Mouse (Mus musculus) liver, embryonic 14.5 days (tissue): ENCODE measurements around the gene Ebna1bp2. TPM values are rescaled to one million over a fixed set of nuclear protein-coding genes. Genes with fewer than 3 reads are reported as not detected.

Source experiments
- ATAC-seq: fragments of 200-750 bp; cut with Nextera tagmentation; 2 replicates; pipeline ENCODE4 v1.8.0; 2017; ENCODE audit warnings: moderate number of reproducible peaks, mild to moderate bottlenecking, moderate library complexity; ENCODE audit not compliant: insufficient read depth
- DNase-seq, 3 experiments: peaks; one replicate each; pipeline ENCODE4 v3.0.0-alpha.2; 2012 to 2013; ENCODE audit warnings: low read depth in 3 of 3, low spot score in 3 of 3
- H3K27ac ChIP-seq: fragments of 300-500 bp; sonication (generic); 2 replicates; pipeline ENCODE4 v1.5.1; 2014; ENCODE audit warnings: moderate library complexity, mild to moderate bottlenecking, control low read depth, inconsistent platforms
- H3K27me3 ChIP-seq: fragments of 300-500 bp; sonication (generic); 2 replicates; pipeline ENCODE4 v1.6.1; 2014; ENCODE audit warnings: mild to moderate bottlenecking, low read length, moderate library complexity; ENCODE audit not compliant: control insufficient read depth, insufficient read depth
- H3K36me3 ChIP-seq: fragments of 300-500 bp; sonication (generic); replicated peaks from 2 replicates; pipeline ENCODE4 v1.6.1; 2014; ENCODE audit warnings: low read depth; ENCODE audit not compliant: control insufficient read depth, insufficient read depth
- H3K4me1 ChIP-seq, 2 experiments: fragments of 200-500 bp in 1 of 2; fragments of 300-500 bp in 1 of 2; sonication (generic) in 1 of 2; replicated peaks; 2 replicates each; pipeline ENCODE4 v1.6.1; 2012 to 2014; ENCODE audit warnings: antibody characterized with exemption in 1 of 2, inconsistent platforms in 1 of 2, low read length in 1 of 2; ENCODE audit not compliant: control insufficient read depth in 2 of 2, insufficient read depth in 2 of 2
- H3K4me2 ChIP-seq: fragments of 300-500 bp; sonication (generic); 2 replicates; pipeline ENCODE4 v1.6.1; 2014; ENCODE audit warnings: low read depth, mild to moderate bottlenecking, control low read depth, moderate library complexity
- H3K4me3 ChIP-seq, 2 experiments: fragments of 200-500 bp in 1 of 2; fragments of 300-500 bp in 1 of 2; sonication (generic) in 1 of 2; 2 replicates each; pipeline ENCODE4 v1.5.1; 2012 to 2014; ENCODE audit warnings: low read depth in 2 of 2, low read length in 2 of 2, mild to moderate bottlenecking in 2 of 2, control low read depth in 1 of 2, inconsistent platforms in 1 of 2, moderate library complexity in 1 of 2; ENCODE audit not compliant: insufficient read depth in 1 of 2
- H3K9ac ChIP-seq: fragments of 300-500 bp; sonication (generic); replicated peaks from 2 replicates; pipeline ENCODE4 v1.6.1; 2014; ENCODE audit warnings: mild to moderate bottlenecking, control low read depth, moderate library complexity
- H3K9me3 ChIP-seq: fragments of 300-500 bp; sonication (generic); 2 replicates; pipeline ENCODE4 v1.6.1; 2016; ENCODE audit warnings: low read length, mixed read lengths; ENCODE audit not compliant: control insufficient read depth
- CTCF ChIP-seq: IDR thresholded peaks from 2 replicates; pipeline ENCODE4 v1.5.1; 2016; ENCODE audit warnings: antibody characterized with exemption, low read depth, control low read depth
- EP300 ChIP-seq: IDR thresholded peaks from 2 replicates; pipeline ENCODE4 v1.6.1; 2016; ENCODE audit warnings: antibody characterized with exemption, low read depth
- WGBS: fragments of 180-500 bp; shearing (Covaris S2); extraction: QIAGEN DNeasy Blood & Tissue Kit; methylation state at CpG from one replicate; pipeline ENCODE4 v1.1.7; 2014; ENCODE audit not compliant: insufficient replicate concordance; 5-methylcytosine and 5-hydroxymethylcytosine counted together
- polyA plus RNA-seq, 2 experiments: library from polyadenylated mRNA; depleted of rRNA in 1 of 2; stranded (reverse) in 1 of 2; unstranded in 1 of 2; fragments of >200 nt; fragmentation: Nextera tagmentation in 1 of 2; extraction: Ambion mirVana in 1 of 2; gene quantifications; 2 replicates each; pipeline versions ENCODE4 v1.2.1 to v1.2.3; 2012 to 2014

Ebna1bp2 gene
- polyA plus RNA-seq (2012; rRNA removed): 27.7 and 60.2 TPM in 2 replicates
- polyA plus RNA-seq (2014; fragmentation: Nextera tagmentation; extraction: Ambion mirVana): 92.2 and 95.0 TPM in 2 replicates

DNA sequence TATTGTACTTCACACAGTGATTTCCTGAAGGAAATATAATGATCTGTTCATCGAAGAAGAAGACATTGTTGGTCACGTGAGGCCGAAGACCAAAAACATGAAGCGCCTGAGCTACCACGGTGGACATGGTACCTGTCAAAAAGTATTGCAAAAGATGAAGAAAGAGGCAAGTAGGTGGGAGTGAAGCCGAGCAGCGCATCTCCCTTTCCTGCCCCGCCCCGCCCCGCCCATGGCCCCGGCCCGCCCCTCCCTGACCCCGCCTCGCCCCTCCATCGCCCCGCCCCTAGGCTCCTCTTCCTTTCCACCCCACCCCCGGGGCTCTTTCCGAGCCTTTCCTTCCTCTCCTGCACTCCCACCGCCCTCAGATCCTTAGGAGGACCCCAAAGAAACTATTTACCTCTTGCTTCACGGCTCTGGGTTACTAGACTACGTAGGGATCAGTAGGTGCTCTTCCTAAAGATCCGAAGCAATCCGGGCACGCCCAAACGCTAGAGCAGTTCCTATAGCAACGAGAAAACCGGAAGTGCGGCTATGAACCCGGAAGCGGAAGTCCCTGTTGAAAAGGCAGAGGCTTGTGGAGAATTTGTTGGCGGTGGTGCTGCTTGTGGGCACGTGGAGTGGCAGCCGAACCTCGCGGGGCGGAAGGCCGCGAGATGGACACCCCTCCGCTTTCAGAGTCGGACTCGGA, at the start of gene Ebna1bp2, which contains the start of gene Cfap57:
TSS of gene Ebna1bp2 (plus strand) at position 521 of the 688 bp plus-strand sequence.
TSS of gene Cfap57 (minus strand) at position 499 of the 688 bp plus-strand sequence.
- Histone ChIP-seq H3K4me1 (peaks cover 7 to 12% of the 10 kb centered on the region in 2 experiments; a peak in 3 of 4 replicates), H3K27me3 (no peaks in the 10 kb centered on the region), H3K36me3 (peaks cover 16% of the 10 kb centered on the region), H3K4me3 (peak within 1 kb of the TSS; percentile 73 to 78), H3K27ac (no peak within 1 kb of the TSS), H3K4me2 (peak within 1 kb of the TSS; percentile 84), H3K9me3 (no peaks in the 10 kb centered on the region), H3K9ac (peak within 1 kb of the TSS; percentile 74)
- TF ChIP-seq CTCF (no peak), EP300 (no peak)
- WGBS: 1% methylated on average over 35 of the region's 41 CpGs
- peak; percentile 90 to 94 (median 90) for DNase-seq
- peak; percentile 92 for ATAC-seq

- TF ChIP-seq CTCF (no peak), EP300 (no peak)
- Histone ChIP-seq H3K36me3 (no peaks in the 10 kb centered on the region), H3K4me3 (no peak overlapping the region), H3K27me3 (no peaks in the 10 kb centered on the region; the same call in 1 of the 2 replicates), H3K9ac (no peak overlapping the region), H3K27ac (no peak overlapping the region), H3K4me1 (peaks cover 8 to 40% of the 10 kb centered on the region in 2 experiments), H3K4me2 (no peak overlapping the region), H3K9me3 (no peaks in the 10 kb centered on the region)
- 60% methylated on average over 15 of the region's 15 CpGs for WGBS
- ATAC-seq (no peak), DNase-seq (no peak)
Observed at GRCm38 (mm10) chr4:118571441-118571840, 49.2 kb upstream of the Ebna1bp2 start.

DNA sequence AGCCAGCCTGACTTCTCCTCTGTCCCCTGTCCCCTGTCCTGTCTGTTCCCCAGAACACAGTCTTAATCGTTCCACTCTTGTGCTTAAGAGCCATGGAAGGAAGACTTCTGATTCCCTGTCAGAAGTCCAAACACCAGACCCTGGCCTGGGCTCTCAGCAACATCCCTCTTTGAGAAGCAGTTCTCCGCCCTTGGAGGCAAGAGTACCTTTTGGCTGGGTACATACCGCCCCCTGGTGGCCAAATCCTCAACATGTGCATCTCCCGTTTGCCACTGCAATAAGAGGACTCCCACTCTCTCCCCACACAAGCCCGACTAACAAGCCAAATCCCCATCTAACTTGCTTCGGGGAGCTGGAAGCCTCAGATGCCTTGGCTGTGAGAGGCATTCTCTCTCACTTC, 44.5 kb upstream of the Ebna1bp2 start:
- no peak overlapping the region for H3K27ac ChIP-seq
- H3K4me3 ChIP-seq: no peak overlapping the region
- no peaks in the 10 kb centered on the region for H3K9me3 ChIP-seq
- no peak overlapping the region for H3K4me2 ChIP-seq
- no peaks in the 10 kb centered on the region for H3K4me1 ChIP-seq
- peak; percentile 49 to 60 (median 55) for DNase-seq
- H3K9ac ChIP-seq: no peak overlapping the region
- no peaks in the 10 kb centered on the region; the same call in 1 of the 2 replicates for H3K27me3 ChIP-seq
- 6% methylated on average over 6 of the region's 6 CpGs for WGBS
- ATAC-seq: no peak
- H3K36me3 ChIP-seq: no peaks in the 10 kb centered on the region
- no peak for TF ChIP-seq EP300
- peak; percentile 94 for TF ChIP-seq CTCF

DNA sequence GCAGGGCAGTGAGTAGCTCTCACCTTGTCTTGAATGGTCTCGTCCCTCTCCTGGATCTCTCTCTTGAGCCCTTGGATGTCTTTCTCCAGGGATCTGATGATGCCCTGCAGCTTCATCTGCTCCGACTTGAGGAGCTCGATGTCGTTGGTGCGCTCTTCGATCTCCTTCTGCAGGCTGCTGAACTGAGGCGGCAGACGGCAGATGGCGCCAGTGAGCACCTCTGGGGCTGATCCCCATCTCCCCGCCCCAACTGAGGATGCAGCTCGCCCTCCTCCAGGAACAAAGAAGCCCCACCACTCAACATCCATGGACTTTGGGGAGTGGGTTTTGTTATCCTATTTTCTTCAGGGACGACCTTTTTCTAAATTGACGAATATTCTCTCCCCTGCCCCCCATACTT, 41.3 kb upstream of the Ebna1bp2 start:
- peak; percentile 76 for TF ChIP-seq CTCF
- TF ChIP-seq EP300: no peak
- Histone ChIP-seq H3K4me2 (no peak overlapping the region), H3K9ac (no peak overlapping the region), H3K4me1 (no peaks in the 10 kb centered on the region), H3K27me3 (no peaks in the 10 kb centered on the region), H3K4me3 (no peak overlapping the region), H3K36me3 (no peaks in the 10 kb centered on the region), H3K27ac (no peak overlapping the region), H3K9me3 (no peaks in the 10 kb centered on the region)
- DNase-seq (no peak), ATAC-seq (no peak)
- 46% methylated on average over 13 of the region's 13 CpGs for WGBS

DNA sequence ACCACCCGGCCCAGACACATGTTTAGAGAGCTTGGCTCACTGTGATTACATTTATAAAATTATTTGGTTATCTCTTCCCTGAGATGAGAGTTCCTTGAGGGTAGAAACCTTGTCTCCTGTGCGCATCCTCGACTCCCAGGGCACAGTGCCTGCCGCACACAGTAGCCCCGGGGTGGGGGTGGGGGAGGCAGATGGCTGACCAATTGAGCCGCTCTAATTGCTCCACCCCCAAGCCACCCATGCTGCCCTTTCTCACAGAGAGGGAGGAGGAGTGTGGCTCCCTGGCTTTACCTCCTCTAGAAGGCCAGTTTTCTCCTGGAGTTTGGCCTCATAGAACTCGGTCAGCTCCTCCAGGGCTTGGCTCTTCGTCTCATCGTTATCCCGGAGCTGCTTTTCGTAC, 39.1 kb upstream of the Ebna1bp2 start:
- H3K36me3 ChIP-seq: no peaks in the 10 kb centered on the region
- H3K9ac ChIP-seq: no peak overlapping the region
- no peak overlapping the region for H3K4me3 ChIP-seq
- 57% methylated on average over 11 of the region's 11 CpGs for WGBS
- H3K9me3 ChIP-seq: no peaks in the 10 kb centered on the region
- H3K4me2 ChIP-seq: no peak overlapping the region
- DNase-seq (no peak), ATAC-seq (no peak)
- H3K27ac ChIP-seq: no peak overlapping the region
- H3K4me1 ChIP-seq: no peaks in the 10 kb centered on the region
- H3K27me3 ChIP-seq: no peaks in the 10 kb centered on the region
- TF ChIP-seq EP300: no peak
- no peak for TF ChIP-seq CTCF
